Mouse (Mus musculus): ENCODE results near the gene Wdfy3.

DNA sequence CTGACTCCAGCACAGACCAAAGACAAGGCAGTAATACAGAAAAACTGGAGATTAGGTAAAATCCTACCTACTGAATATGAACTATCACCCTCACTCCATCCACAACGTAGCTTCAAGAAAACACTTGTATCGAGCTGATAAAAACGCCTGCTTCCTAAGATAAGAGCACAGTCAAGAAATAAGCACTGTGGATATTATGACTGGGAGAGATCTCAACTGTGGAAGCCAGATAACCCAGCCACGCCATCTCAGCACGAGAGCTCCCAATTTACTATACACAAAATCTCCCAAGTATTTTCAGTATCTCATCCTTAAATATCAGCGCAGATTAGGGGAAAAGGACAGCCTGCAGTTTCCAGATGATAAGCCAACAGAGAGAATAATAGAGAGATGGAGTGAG is 90.1 kb downstream of the Wdfy3 start:
- TF ChIP-seq CTCF (IDR thresholded peaks at IDR 0.05; ENCODE audit: insufficient read depth, low read length) = no peak
- no peak for TF ChIP-seq POLR2A (IDR thresholded peaks at IDR 0.05; ENCODE audit: borderline replicate concordance, extremely low read depth, low read depth, low read length)

Data from lung, adult 2 months (tissue).